ENCODE assay signal across 12 mouse cellular contexts in genomic region chr16:31008326-31008725, GRCm38 (mm10).
A peak's percentile ranks its signal among the peaks of the same experiment; 100 is the strongest.
DNase-seq lines count a peak whose midpoint lies in the region; TF ChIP-seq lines count a peak whose summit lies in the region.
"Had no signal": no experiment of that assay in that cellular context is flagged by ENCODE, and none has a peak within 500 bp of the region (broad histone marks: within the 10 kb centered on the region; RNA-seq: fewer than 3 reads in every experiment).

No protein-coding gene starts in this region.

- H3K9me3 ChIP-seq in heart, embryonic 10.5 days, result no peaks in the 10 kb centered on the region
- H3K9me3 ChIP-seq: G1E had no signal

- no peaks in the 10 kb centered on the region for H3K27me3 ChIP-seq in heart, embryonic 10.5 days (ENCODE audit: insufficient read depth, poor library complexity, severe bottlenecking)

- 82% methylated on average over 7 of the region's 7 CpGs for WGBS in heart, embryonic 10.5 days

- peaks cover 33% of the 10 kb centered on the region for H3K4me1 ChIP-seq in heart, embryonic 10.5 days

- H3K4me3 ChIP-seq in layer of hippocampus, adult 2 months, result no peak overlapping the region
- no peak overlapping the region for H3K4me3 ChIP-seq in heart, embryonic 10.5 days

- peak; percentile 53 to 69 for DNase-seq in heart, adult 18-20 months
- no peak for DNase-seq in heart, adult 8-10 months (ENCODE audit: low spot score)
- DNase-seq in layer of hippocampus, adult 2 months (ENCODE audit: low spot score in 2 of 2), result no peak
- no peak for DNase-seq in layer of hippocampus, postnatal 10 days (ENCODE audit: low spot score in 2 of 2)
- peak; percentile 34 for DNase-seq in 3T3-L1 (ENCODE audit: low read depth, low spot score)
- no peak for DNase-seq in heart, embryonic 10.5 days (ENCODE audit: low spot score)
- no peak for DNase-seq in spleen, adult 18-20 months
- no peak for DNase-seq in frontal cortex, postnatal 25 days (ENCODE audit: low spot score in 2 of 2)
- DNase-seq: adrenal gland, postnatal 36 days; thymus, postnatal 25 days had no signal

- no peak for TF ChIP-seq CTCF in layer of hippocampus, adult 2 months (conservative IDR thresholded peaks at IDR 0.05)

- H3K27ac ChIP-seq in layer of hippocampus, adult 2 months, result peak overlapping the region; percentile 58; the same call in 1 of the 2 replicates
- 0 out of 2 replicates have a peak overlapping the region, but pooled peaks have one; percentile 7 for H3K27ac ChIP-seq in heart, embryonic 10.5 days
- H3K27ac ChIP-seq: macrophage had no signal

- peaks cover 5% of the 10 kb centered on the region for H3K36me3 ChIP-seq in heart, embryonic 10.5 days

Comparison
In these comparisons a context has a peak if more than half of its experiments do, and no peak if none do; other contexts are left out.
1. DNase-seq: peak in heart, adult 18-20 months (2 of 2) and 3T3-L1 (single experiment); none in heart, adult 8-10 months (single experiment), layer of hippocampus, adult 2 months (0 of 2), layer of hippocampus, postnatal 10 days (0 of 2), heart, embryonic 10.5 days (single experiment), spleen, adult 18-20 months (0 of 2) and frontal cortex, postnatal 25 days (0 of 2).